ENCODE assay signal across 5 mouse cellular contexts in genomic region chrX:170841551-170841950, GRCm38 (mm10).
A peak's percentile ranks its signal among the peaks of the same experiment; 100 is the strongest.
DNase-seq lines count a peak whose midpoint lies in the region; ATAC-seq and TF ChIP-seq lines count a peak whose summit lies in the region.
"Not testable (repeated sequence)": the region's sequence is repeated elsewhere in the genome, so short reads cannot be mapped to it uniquely, and the experiment has no call there.

No protein-coding gene starts in this region.

- not testable (repeated sequence) for H3K36me3 ChIP-seq in lung, embryonic 14.5 days (ENCODE audit: insufficient read depth)

- H3K4me3 ChIP-seq in lung, embryonic 14.5 days (ENCODE audit: low read depth, low read length): not testable (repeated sequence)

- ATAC-seq in Patski: peak; percentile 58
- ATAC-seq in lung, embryonic 14.5 days (ENCODE audit: insufficient read depth): not testable (repeated sequence)

- TF ChIP-seq CTCF in Patski (IDR thresholded peaks at IDR 0.05); lung, embryonic 14.5 days (IDR thresholded peaks at IDR 0.05; ENCODE audit: low read depth): not testable (repeated sequence)

- POLR2A ChIA-PET in Patski (lab: Charles Lee): not testable (repeated sequence)

- not testable (repeated sequence) for H3K27ac ChIP-seq in lung, embryonic 14.5 days (ENCODE audit: low read depth)

- DNase-seq in Patski (ENCODE audit: low read depth, low spot score): not testable (repeated sequence)
- peak; percentile 1 for DNase-seq in embryo, embryonic 10 days (ENCODE audit: low spot score)
- DNase-seq in gastrocnemius, postnatal 25 days: peak; percentile 2
- peak; percentile 60 for DNase-seq in heart, adult 11 months
- peak; percentile 0 for DNase-seq in lung, embryonic 14.5 days

- not testable (repeated sequence) for H3K27me3 ChIP-seq in Patski; lung, embryonic 14.5 days (ENCODE audit: insufficient read depth, low read length)

- in situ Hi-C loops in Patski (cut with MboI; ENCODE audit: low pct_unique_long_range_greater_than_20kb): not testable (repeated sequence)

- not testable (repeated sequence) for H3K9ac ChIP-seq in lung, embryonic 14.5 days

- not testable (repeated sequence) for H3K4me1 ChIP-seq in lung, embryonic 14.5 days (ENCODE audit: insufficient read depth)

- H3K9me3 ChIP-seq in lung, embryonic 14.5 days (ENCODE audit: low read depth, low read length): not testable (repeated sequence)

- H3K4me2 ChIP-seq in lung, embryonic 14.5 days: not testable (repeated sequence)

- CTCF ChIA-PET in Patski (lab: Charles Lee): not testable (repeated sequence)
